Mouse (Mus musculus): Measurements from ENCODE around the gene Gemin4.

GRCm38 (mm10) chr11:76196275-76196976, 21.0 kb downstream of the Gemin4 start:
- TF ChIP-seq CTCF (IDR thresholded peaks at IDR 0.05; ENCODE audit: low read depth) (no peak), EP300 (IDR thresholded peaks at IDR 0.05; ENCODE audit: low read depth) (no peak)

Measured in heart, postnatal 0 days (tissue).